Mouse (Mus musculus) frontal cortex, postnatal 14 days (tissue): Measurements from ENCODE around the gene Mbtd1.

Experiments
- DNase-seq, 2 experiments: peaks; one replicate each; pipeline ENCODE4 v3.0.0; 2022; ENCODE audit warnings: low spot score in 2 of 2

The Mbtd1 gene

GRCm38 (mm10) chr11:93987625-93988327 lies 102.1 kb downstream of the Mbtd1 start:
- no peak for DNase-seq

GRCm38 (mm10) chr11:93988328-93989062 lies 102.8 kb downstream of the Mbtd1 start:
- no peak for DNase-seq

- no peak for DNase-seq
Measured at GRCm38 (mm10) chr11:93994531-93994930, 108.9 kb downstream of the Mbtd1 start.

- DNase-seq = peak; percentile 58 to 75
Measured at GRCm38 (mm10) chr11:93995111-93995719, 109.6 kb downstream of the Mbtd1 start.

- peak; percentile 87 for DNase-seq
Measured at GRCm38 (mm10) chr11:93995720-93996305, 110.2 kb downstream of the Mbtd1 start, which contains the start of gene Spag9. Gene Spag9, plus strand, starts transcription at chr11:93996091.
